Mouse (Mus musculus): ENCODE measurements around the gene Mtmr12.
"Not testable (repeated sequence)": the region's sequence is repeated elsewhere in the genome, so short reads cannot be mapped to it uniquely, and the experiment has no call there.

The Mtmr12 gene

DNA sequence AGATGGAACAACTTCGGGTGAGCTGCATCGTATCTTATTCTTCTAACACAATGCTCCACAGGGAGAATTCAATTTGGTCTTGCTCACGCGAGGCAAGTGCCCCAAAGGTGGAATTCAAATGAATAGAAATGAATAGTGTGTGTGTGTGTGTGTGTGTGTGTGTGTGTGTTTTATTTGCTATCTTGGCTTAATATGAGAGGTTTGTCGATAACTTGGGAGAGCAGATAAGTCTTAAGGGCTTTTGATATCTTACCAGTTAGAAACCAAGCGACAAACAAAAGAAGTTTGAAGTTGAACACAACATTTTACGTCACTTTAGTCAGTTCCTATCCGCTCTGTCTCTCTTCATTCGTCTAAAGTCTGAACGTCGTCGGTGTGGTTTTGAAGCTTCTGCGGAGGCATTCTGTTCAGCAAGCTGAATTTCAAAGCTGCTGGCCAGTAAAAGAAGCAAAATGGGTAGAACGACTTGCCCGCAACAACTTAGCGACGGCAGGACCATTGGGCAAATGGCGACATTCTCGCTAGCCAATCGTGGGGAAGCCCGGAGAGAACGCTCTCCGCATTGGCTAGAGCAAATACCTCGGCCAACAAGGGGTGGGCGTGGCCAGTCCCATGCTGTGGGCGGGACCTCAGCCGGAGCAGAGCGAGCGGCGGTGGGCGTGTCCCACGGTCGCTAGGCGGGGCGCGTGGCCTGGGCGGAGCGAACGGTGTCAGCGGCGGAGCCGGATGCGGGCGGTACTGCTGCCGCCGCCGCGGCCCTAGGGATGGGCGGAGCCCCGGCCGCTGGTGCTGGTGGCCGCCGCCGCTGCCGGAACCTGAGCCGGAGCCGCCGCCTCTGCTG lies at the start of gene Mtmr12:
TSS of gene Mtmr12 (plus strand) at position 710 of the 841 bp plus-strand sequence.
- peak; percentile 98 for DNase-seq (ENCODE audit: low read depth, low spot score)

DNA sequence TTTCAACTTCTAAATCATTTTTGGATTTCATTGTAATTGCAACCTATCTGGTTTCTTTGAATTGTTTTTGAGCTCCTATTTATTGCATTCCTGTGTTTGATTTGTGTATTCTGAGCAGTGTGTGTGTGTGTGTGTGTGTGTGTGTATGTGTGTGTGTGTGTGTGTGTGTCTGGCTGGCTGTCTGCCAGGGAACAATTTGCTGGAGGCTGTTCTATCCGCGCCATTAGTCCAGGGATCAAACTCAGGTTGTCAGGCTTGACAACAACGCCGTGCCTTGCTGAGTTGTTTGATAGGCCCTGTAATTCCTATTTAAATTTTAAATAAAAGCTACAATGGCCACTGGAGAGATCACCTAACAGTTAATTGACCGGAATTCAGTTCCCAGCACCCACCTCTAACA lies 26.7 kb upstream of the Mtmr12 start:
- no peak for DNase-seq (ENCODE audit: low read depth, low spot score)

DNA sequence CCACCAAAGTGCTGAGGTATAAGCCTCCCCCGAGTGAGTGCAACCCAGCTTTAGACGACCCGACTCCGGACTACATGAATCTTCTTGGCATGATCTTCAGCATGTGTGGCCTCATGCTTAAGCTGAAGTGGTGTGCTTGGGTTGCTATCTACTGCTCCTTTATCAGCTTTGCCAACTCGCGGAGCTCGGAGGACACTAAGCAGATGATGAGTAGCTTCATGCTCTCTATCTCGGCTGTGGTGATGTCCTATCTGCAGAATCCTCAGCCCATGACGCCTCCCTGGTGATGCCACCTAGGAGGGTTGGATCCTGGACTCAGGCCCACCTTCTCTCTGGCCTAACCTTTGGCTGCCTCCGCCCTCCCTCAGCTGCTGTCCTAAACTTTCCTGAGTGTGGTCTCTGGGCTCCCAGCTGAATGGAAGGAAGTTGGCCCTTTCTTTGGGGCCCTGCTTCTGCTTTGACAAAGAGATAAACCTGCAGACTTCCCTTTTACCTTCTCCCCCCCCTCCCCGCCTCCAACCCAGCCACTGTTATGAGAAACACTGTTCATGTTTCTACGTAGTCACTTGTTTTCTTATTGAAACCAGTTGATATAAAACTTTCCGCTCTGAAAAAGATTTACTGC lies 23.5 kb upstream of the Mtmr12 start:
- not testable (repeated sequence) for DNase-seq (ENCODE audit: low read depth, low spot score)

DNA sequence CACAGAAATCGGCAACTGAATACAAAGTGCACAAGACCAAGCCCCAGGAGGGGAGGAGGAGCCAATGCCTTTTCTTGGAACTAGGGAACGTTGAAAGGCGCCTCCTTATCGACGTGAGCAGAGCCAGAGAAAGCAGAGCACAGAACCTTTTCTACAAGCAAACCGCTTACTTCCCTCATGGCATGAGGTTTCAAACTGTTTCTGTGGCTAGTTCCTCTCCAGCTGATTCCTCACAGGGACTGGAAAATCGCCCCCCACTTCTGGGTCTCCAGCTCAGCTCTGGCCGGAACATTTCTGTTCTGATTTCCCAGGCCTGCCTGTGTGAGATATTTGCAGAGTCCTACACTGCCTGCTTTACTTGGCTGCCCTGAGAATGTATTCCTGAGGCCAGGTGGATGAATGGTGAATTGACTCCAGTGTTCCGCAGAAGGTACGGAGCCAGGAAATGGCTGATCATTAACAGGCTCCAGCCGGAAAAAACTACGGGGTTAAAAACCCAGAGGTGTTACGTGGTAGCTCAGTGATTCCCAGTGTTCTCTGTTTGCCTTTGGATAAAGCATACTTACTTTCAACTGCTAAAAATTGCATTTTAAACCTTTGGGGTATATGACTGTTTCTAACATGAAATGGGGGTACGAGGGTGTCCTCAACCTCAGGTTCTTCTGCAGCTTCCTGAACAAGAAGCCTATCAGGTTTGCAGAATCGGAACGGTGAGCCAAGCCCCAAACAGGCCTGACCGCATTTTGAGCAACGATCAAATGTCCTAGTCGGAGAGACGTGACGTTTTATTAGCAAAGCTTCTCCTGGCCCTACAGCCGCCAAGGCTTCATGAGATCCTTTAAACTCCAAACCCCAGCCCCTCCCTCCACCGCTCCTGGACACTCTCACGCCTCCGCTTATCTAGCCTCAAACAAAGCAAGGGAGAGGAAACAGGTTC lies 10.7 kb upstream of the Mtmr12 start:
- no peak for DNase-seq (ENCODE audit: low read depth, low spot score)

GRCm38 (mm10) chr15:12194817-12195735 lies 9.8 kb upstream of the Mtmr12 start:
- no peak for DNase-seq (ENCODE audit: low read depth, low spot score)

DNA sequence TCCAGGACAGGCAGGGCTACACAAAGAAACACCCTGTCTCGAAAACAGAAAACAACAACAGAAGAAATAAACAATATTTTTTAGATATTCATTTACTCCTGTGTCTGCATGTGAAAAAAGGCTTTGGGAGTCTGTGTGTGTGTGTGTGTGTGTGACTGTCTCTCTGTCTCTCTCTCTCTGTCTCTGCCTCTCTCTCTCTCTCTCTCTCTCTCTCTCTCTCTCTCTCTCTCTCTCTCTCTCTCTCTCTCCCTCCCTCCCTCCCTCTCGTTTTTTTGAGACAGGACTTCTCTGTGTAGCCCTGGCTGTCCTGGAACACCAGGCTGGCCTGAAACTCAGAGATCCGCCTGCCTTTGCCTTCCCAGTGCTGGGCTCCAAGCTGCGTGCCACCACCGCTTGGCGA lies 8.9 kb upstream of the Mtmr12 start:
- DNase-seq (ENCODE audit: low read depth, low spot score), result no peak

GRCm38 (mm10) chr15:12196410-12197191 lies 8.2 kb upstream of the Mtmr12 start:
- peak; percentile 88 for DNase-seq (ENCODE audit: low read depth, low spot score)

DNA sequence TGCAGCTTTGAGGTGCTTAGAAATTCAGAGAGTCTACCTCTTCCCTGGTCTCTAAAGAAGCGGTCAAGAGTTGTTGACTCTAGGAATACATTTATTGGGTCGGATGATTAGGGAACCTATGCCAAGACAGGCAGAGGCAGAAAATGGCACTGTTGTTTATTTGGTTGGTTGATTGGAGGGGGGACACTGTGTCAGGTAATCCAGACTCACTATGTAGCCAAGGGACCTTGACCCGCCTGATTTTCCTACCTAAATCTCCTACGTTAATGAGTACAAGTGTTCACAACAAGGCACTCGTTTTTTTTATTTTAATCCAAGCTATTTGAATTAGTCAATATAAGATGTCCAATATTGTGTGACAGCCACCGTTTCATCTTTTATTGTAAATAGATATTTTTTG lies 7.5 kb upstream of the Mtmr12 start:
- no peak for DNase-seq (ENCODE audit: low read depth, low spot score)

- no peak for DNase-seq (ENCODE audit: low read depth, low spot score)
These were observed 4.8 kb upstream of the Mtmr12 start for GRCm38 (mm10) chr15:12200021-12200420.

GRCm38 (mm10) chr15:12201856-12202255 lies 3.0 kb upstream of the Mtmr12 start:
- no peak for DNase-seq (ENCODE audit: low read depth, low spot score)

DNA sequence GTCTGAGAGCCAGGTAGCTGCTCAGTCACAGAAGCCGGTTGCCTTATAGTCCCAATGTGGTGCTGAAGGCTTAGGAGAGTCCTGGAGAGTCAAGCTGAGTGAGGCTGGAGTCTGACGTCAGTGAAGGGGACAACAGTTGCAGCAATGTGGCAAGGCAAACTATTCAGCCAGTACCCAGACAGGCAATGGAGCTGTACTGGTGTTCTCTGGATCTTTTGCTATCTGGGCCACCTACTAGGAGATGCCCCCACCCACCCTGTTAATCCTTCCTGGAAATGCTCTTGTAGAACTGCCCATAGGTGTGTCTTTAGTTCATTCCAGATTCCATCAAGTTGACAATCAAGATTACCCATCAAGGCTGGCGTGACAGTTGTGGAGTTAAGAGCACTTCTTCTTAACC lies 2.4 kb upstream of the Mtmr12 start:
- peak; percentile 86 for DNase-seq (ENCODE audit: low read depth, low spot score)

GRCm38 (mm10) chr15:12203008-12203407 lies 1.8 kb upstream of the Mtmr12 start:
- DNase-seq (ENCODE audit: low read depth, low spot score), result not testable (repeated sequence)

DNA sequence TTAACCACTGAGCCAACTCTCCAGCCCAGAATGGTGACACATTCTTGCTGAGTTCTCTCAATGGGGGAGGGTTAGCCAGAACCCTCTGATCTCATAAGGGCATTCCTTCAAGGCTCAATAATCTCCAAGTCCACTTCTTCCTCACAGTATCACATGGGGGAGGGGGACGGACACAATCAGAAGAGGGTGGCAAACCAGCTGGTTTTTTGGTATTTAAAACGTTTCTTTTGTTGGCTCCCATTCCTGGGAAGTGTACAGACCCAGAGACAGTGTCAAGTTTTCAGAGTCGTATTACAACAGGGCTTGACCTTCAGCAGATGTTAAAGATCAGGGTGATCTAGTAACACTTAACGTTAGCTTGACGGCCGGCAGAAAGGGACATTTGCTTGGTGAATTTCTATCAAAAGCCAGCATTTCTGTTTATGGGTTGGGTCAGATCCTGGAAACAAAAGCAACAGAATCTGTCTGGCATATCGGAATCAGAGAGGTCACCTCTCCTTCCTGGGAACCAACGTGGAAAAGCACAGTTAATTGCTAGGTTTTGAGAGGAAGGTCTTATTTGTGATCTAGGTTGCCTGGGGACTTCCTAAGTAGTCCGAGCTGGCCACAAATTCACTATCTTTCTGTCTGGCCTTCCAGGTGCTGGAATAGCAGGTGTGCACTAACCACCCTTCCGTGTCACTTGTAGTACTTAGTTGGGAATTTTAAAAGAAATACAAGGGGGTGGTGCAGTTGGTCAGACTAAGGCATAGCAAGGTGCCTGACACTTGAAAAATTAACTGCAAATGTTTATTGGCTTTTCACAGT lies 1.1 kb upstream of the Mtmr12 start:
- peak; percentile 95 for DNase-seq (ENCODE audit: low read depth, low spot score)

DNA sequence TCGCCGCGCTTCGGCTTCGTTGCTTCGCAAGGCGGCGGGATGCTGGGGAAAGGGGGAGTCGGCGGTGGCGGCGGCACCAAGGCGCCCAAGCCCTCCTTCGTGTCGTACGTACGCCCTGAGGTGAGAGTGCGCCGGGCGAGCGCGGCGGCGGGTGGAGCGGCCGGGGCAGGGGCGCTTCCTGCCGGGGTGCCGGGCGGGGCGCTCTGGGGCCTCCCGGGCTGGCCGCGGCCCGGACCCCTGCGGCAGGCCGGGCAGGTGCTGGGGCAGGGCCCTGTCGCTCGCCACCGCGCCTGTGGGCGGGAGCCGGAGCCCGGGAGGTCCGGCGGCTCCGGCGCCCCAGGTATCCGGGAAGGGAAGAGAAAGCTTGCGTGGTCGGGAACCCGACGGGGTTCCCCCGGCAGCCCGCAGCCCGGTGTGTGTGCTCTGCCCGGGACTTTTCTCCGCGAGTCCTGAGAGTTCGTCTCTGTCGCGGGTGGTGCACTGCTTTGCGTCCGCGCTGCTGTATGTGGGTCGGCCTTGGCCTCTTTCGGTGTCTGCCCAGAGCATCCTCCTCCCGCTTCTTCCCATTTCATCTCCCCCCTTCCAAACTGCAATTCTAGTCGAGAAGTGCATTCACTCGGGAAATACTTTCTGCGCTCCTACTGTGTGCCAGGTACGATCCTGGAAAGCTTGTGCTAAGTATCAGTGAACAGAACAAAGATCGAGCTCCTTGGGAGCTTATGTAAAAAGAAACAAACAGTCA lies 503 bp downstream of the Mtmr12 start:
- no peak for DNase-seq (ENCODE audit: low read depth, low spot score)

GRCm38 (mm10) chr15:12205902-12206645 lies 1.2 kb downstream of the Mtmr12 start:
- no peak for DNase-seq (ENCODE audit: low read depth, low spot score)

DNA sequence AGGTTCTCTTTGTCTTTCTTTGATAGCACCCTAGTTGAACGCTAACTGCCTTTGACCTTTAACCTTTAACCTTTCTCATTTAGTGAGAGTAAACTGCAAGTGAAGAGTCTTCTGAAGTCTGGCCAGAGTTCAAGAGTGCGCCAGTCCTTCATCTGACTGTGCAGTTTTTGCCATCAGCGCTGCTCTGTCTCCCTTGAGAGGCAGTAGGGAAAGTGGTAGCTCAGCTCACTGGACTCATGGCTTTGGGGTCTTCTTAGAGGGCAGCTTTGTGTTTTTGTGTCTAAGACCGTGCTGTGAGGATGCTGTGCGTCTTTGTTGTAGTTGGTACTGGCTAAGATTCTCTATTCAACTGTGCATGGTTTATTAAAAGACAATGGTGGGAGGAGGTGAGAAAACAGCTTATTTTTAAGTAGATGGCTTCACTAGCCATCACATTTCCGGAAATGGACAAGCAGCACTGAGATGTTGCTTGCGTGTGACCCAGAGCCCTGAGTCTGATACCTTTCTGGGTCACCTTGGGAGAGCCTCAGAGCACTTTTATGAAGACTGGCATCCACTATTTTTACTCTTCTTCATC lies 1.9 kb downstream of the Mtmr12 start:
- no peak for DNase-seq (ENCODE audit: low read depth, low spot score)

- DNase-seq (ENCODE audit: low read depth, low spot score), result no peak
These were observed 2.8 kb downstream of the Mtmr12 start for GRCm38 (mm10) chr15:12207556-12208090.

All from ES-CJ7 (cell line).